Mouse (Mus musculus) bone marrow, adult 2 months (tissue): Measurements from ENCODE around the gene Xab2. TPM values are rescaled to one million over a fixed set of nuclear protein-coding genes. Genes with fewer than 3 reads are reported as not detected.

Experiments used
- H3K27ac ChIP-seq: fragments of 200-500 bp; 2 replicates; pipeline ENCODE4 v1.5.1; 2012; ENCODE audit warnings: low read depth, mild to moderate bottlenecking, control low read depth, inconsistent platforms, low read length; ENCODE audit not compliant: control insufficient read depth, poor library complexity, insufficient read depth
- H3K4me1 ChIP-seq: fragments of 200-500 bp; 2 replicates; pipeline ENCODE4 v1.6.1; 2011; ENCODE audit warnings: low read length; ENCODE audit not compliant: control insufficient read depth, insufficient read depth
- H3K4me3 ChIP-seq: fragments of 200-500 bp; replicated peaks from 2 replicates; pipeline ENCODE3; 2011; ENCODE audit warnings: mild to moderate bottlenecking, low read depth, low read length, control low read depth; ENCODE audit not compliant: control insufficient read depth
- CTCF ChIP-seq: fragments of 200-500 bp; IDR thresholded peaks from 2 replicates; pipeline ENCODE4 v1.5.1; 2011; ENCODE audit warnings: low read length, control low read depth; ENCODE audit not compliant: control insufficient read depth, insufficient read depth
- POLR2A ChIP-seq: fragments of 200-500 bp; IDR thresholded peaks from 2 replicates; pipeline ENCODE4 v1.6.1; 2011; ENCODE audit warnings: low read depth, mild to moderate bottlenecking, control low read depth, low read length, borderline replicate concordance; ENCODE audit not compliant: control insufficient read depth
- WGBS: fragments of 180-500 bp; shearing (Covaris S2); methylation state at CpG from one replicate; pipeline ENCODE4 v1.1.7; 2018; 5-methylcytosine and 5-hydroxymethylcytosine counted together
- polyA plus RNA-seq: library from polyadenylated mRNA; stranded (reverse); fragments of >200 nt; gene quantifications from 2 replicates; pipeline ENCODE4 v1.2.4, GENCODE M21; 2011; ENCODE audit warnings: low replicate concordance; ENCODE audit not compliant: missing spikeins, insufficient read depth, insufficient read length

Xab2 gene
- 22.4 and 40.3 TPM in 2 replicates for polyA plus RNA-seq

DNA sequence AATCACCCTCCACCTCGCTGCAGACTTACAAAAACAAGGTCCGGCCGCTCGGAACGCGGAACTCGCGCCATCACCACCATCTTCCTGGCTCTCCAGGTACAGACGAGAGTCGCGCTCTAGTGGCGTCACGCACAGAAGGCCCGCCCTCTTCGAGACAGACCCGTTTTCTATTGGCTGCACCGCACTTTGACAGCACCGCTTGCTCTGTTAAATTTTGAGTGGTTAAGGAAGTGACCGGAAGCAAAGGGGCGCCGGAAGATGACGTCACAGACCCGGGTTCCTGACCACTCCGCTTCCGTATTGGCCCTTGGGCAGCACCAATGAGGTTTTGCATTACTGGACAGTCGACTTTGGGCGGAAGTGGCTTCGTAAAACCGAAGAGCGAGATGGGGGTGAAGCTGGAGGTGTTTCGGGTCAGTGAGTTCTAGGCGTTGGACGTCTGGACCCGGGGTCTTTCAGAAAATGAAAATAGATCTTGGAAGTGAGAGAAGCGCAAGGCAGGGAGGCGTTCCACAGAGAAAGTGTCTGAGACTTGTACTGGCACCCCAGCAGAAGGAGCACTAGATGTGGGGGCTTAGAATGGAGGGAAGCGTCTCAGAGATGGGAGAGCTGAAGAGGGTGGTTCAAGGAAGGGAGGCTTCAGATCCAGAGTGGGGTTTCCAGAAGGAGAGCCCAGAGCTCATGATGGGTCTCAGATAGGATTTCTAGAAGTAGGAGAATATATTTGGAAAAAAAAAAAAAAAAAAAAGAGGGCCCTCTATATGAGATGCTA, at the start of gene Xab2, which contains the start of gene Pet100:
TSS of gene Xab2 (minus strand) at position 118 of the 772 bp plus-strand sequence.
TSS of gene Pet100 (plus strand) at position 350 of the 772 bp plus-strand sequence.
- peaks cover 1% of the 10 kb centered on the region; the same call in 1 of the 2 replicates for H3K4me1 ChIP-seq
- peak; percentile 84; the same call in 1 of the 2 replicates for TF ChIP-seq POLR2A
- no peak for TF ChIP-seq CTCF
- H3K27ac ChIP-seq = peak within 1 kb of the TSS; percentile 5; the same call in 1 of the 2 replicates
- peak within 1 kb of the TSS; percentile 93 for H3K4me3 ChIP-seq
- under 1% methylated on average over 37 of the region's 37 CpGs for whole genome bisulfite sequencing

DNA sequence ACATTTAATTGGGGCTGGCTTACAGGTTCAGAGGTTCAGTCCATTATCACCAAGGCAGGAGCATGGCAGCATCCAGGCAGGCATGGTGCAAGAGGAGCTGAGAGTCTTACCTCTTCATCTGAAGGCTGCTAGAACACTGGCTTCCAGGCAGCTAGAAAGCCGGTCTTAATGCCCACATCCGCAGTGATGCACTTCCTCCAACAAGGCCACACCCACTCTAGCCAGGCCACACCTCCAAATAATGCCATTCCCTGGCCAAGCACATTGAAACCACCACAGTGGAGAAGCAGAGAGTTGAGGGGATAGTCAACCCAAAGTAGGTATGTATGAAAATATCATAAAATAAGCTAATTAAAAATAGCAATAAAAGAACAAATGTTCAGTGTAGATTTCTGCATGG, 49.3 kb upstream of the Xab2 start:
- peak overlapping the region; percentile 59 for H3K4me3 ChIP-seq
- H3K4me1 ChIP-seq = no peaks in the 10 kb centered on the region; the same call in 1 of the 2 replicates
- TF ChIP-seq CTCF (no peak), POLR2A (no peak)
- peak overlapping the region; percentile 64 for H3K27ac ChIP-seq
- 10% methylated on average over 2 of the region's 2 CpGs for WGBS

DNA sequence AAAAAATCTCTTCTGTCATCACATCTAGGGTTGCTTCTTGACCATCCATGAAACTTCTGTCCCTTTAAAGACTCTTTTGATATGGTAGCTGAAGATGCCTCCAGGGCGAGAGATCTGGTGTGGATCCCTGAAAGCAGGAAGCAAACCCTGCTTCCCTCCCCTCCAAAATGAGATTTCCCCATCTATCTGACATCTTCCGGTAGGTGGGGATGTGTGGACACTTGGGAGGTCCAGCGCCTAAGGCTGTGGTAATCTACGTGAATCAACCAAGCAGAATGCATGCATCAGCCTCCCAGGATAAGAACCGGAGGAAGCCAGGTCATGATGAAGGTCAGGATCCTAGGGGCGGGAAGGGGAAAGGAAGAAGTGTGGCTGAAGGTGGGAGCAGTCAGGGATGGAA, 44.4 kb upstream of the Xab2 start, which contains the start of gene Mcemp1:
TSS of gene Mcemp1 (plus strand) at position 248 of the 400 bp plus-strand sequence.
- Histone ChIP-seq H3K4me1 (peaks cover 11% of the 10 kb centered on the region), H3K27ac (peak within 1 kb of the TSS; percentile 95), H3K4me3 (peak within 1 kb of the TSS; percentile 82)
- TF ChIP-seq CTCF (no peak), POLR2A (no peak; the same call in 1 of the 2 replicates)
- 44% methylated on average over 6 of the region's 6 CpGs for WGBS

DNA sequence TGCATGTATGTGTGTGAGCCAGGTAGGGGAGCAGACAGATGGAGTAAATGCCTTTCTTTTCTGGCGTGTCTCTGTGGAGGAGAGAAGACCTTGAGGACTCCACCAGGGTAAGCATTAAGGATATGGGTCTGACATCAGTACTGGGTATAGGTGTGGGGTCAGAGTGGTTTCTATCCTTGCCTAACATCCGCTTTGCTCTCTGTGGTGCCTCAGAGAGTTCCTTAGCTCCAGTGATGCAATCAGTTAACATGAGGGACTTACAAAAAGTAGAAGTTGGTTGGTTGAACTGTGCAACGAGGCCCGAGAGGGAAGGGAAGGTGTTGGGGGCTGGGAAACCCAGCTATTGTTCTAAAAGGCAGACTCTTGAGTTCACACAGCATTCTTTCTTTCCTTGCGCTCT, 43.3 kb upstream of the Xab2 start:
- H3K27ac ChIP-seq = peak overlapping the region; percentile 95; the same call in 1 of the 2 replicates
- 16% methylated on average over 5 of the region's 5 CpGs for WGBS
- H3K4me3 ChIP-seq = no peak overlapping the region
- peaks cover 13% of the 10 kb centered on the region for H3K4me1 ChIP-seq
- TF ChIP-seq POLR2A (no peak), CTCF (no peak)

DNA sequence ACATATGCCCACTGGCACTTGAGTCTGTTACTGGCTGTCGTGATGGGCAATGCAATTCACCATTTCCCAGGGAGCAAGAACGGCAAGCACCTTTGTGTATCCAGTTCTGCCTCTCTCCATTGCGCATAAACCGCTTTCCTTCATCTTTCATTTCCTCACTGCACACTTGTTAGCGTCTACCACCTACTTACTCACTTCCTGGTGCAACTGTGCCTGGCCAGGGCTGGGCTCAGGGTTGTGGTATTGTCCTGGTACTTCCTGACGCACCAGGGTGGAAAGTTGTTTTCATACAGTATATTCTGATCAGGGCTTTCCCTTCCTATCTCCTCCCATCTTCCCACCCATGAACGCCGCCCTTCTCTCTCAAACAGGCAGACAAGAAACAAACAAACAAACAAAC, 39.8 kb upstream of the Xab2 start:
- Histone ChIP-seq H3K4me1 (peaks cover 23% of the 10 kb centered on the region), H3K4me3 (peak overlapping the region; percentile 7), H3K27ac (peak overlapping the region; percentile 89)
- WGBS = 22% methylated on average over 8 of the region's 8 CpGs
- TF ChIP-seq POLR2A (no peak), CTCF (no peak)

DNA sequence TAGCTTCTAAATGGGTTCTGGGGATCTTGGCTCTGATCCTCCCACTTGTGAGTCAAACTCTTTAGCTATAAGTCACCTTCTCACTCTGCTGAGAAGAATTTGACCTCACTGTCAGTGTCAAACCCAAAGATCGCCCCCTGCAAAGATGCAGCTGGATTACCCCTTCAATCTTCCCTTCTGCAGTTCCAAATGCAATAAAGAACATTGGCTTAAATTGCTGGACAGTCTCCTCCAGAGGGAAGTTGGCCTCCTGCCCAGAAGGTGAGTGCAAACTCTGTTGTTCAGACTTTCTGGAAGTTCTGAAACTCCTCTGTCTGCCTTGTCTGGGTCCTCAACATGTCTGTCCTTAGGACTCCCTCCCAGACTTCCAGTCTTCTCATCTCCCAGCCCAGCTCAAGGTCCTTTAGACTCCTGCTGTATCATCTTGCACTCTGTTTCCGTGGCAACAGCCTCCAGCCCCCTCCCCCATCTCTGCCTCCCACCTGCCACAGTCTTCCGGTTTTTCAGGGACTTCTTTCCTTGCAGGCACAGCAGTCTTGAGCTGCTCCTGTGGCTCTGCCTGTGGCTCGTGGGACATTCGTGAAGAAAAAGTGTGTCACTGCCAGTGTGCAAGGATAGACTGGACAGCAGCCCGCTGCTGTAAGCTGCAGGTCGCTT, 35.7 kb upstream of the Xab2 start:
- Histone ChIP-seq H3K4me1 (peaks cover 17% of the 10 kb centered on the region), H3K4me3 (peak overlapping the region; percentile 10), H3K27ac (no peak overlapping the region)
- 23% methylated on average over 7 of the region's 7 CpGs for WGBS
- TF ChIP-seq POLR2A (no peak), CTCF (no peak)

DNA sequence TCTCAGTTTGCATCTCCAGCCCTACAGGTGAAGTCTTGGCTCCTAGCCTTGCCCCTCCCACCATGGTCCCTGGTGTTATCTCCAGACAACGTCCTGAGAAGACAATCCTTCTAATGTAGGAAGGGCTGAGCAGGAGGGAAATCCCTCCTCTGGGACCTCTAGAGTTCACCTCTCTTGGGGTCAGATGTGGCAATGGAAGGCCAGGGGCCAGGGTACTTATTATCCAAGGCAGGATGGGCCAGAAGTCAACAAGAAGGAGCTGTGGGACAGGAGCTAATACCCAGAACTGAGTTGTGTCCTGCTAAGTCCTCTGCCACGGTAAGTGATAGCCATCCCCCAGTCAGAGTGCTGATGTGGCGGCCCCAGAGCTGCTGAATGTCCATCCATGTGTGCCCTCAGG, 34.4 kb upstream of the Xab2 start, which contains the start of gene Retn:
TSS of gene Retn (plus strand) at position 245 of the 400 bp plus-strand sequence.
- 73% methylated on average over 3 of the region's 3 CpGs for WGBS
- Histone ChIP-seq H3K27ac (no peak within 1 kb of the TSS), H3K4me3 (no peak within 1 kb of the TSS), H3K4me1 (peaks cover 12% of the 10 kb centered on the region)
- TF ChIP-seq CTCF = no peak
- no peak for TF ChIP-seq POLR2A

DNA sequence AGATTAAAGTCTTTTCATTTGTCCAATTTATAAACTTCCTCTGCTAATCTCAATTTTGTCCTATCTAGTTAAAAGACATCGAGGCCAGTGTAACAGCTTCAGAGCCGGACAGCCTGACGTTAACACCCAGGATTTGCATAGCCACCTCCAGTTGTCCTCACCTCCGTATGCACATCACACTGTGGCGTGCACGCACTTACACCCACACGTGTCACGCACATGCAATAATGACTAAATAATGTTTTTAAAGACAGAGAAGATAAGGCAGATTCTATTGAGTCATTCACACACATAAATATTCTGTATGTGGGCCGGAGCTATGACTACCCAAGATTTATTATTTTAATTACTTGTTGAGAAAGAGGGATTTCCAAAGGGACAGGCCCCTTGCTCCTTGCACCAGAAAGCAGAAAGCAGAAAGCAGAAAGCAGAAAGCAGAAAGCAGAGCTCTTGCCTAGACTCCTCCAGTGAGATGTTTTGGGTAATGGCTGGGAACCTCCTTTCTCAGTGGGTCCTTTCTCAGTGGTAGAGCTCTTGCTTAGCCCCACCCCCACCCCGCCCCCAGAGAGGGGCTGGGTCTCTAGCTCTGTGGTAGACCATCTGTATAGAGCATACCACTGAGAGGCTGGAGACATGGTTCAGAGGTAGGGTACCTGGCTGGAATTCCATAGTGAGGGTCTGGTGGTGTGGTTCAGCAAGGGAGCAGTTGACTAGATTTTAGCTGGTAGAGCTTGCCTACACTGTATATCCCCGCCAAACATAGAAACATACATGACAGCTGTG, 33.8 kb upstream of the Xab2 start:
- WGBS = 86% methylated on average over 11 of the region's 11 CpGs
- peaks cover 12% of the 10 kb centered on the region for H3K4me1 ChIP-seq
- no peak overlapping the region for H3K4me3 ChIP-seq
- no peak overlapping the region for H3K27ac ChIP-seq
- no peak for TF ChIP-seq CTCF
- TF ChIP-seq POLR2A = no peak
